Mouse (Mus musculus) ES-Bruce4 (cell line): ENCODE results near the gene Ccdc73.
"Not testable (repeated sequence)": the region's sequence is repeated elsewhere in the genome, so short reads cannot be mapped to it uniquely, and the experiment has no call there.

Experiments
- CTCF ChIP-seq: IDR thresholded peaks from one replicate; pipeline ENCODE4 v1.8.1; 2011; ENCODE audit warnings: low read depth, low read length
- EP300 ChIP-seq: IDR thresholded peaks from 2 replicates; pipeline ENCODE4 v1.6.1; 2011; ENCODE audit warnings: low read depth, low read length; ENCODE audit not compliant: insufficient read depth
- POLR2A ChIP-seq: IDR thresholded peaks from one replicate; pipeline ENCODE4 v1.8.1; 2011; ENCODE audit warnings: low read length; ENCODE audit not compliant: insufficient read depth

GRCm38 (mm10) chr2:104858083-104858482, 9.5 kb upstream of the Ccdc73 start:
- TF ChIP-seq POLR2A, CTCF, EP300: not testable (repeated sequence)
